Mouse (Mus musculus) embryo, embryonic 11.5 days (tissue): ENCODE data around the gene C130026I21Rik.
"Not testable (repeated sequence)": the region's sequence is repeated elsewhere in the genome, so short reads cannot be mapped to it uniquely, and the experiment has no call there.

Source experiments
- DNase-seq: peaks from one replicate; pipeline ENCODE4 v3.0.0-alpha.2; 2012; ENCODE audit warnings: low read depth, low spot score

The C130026I21Rik gene

GRCm38 (mm10) chr1:85121841-85122240, 148.5 kb downstream of the C130026I21Rik start:
- not testable (repeated sequence) for DNase-seq

- not testable (repeated sequence) for DNase-seq
These were observed 152.0 kb downstream of the C130026I21Rik start for GRCm38 (mm10) chr1:85118341-85118740.

GRCm38 (mm10) chr1:85117537-85117936, 152.8 kb downstream of the C130026I21Rik start:
- not testable (repeated sequence) for DNase-seq

GRCm38 (mm10) chr1:85114666-85115402, 155.5 kb downstream of the C130026I21Rik start:
- not testable (repeated sequence) for DNase-seq

GRCm38 (mm10) chr1:85114078-85114477, 156.3 kb downstream of the C130026I21Rik start:
- not testable (repeated sequence) for DNase-seq

- not testable (repeated sequence) for DNase-seq
These were observed 157.5 kb downstream of the C130026I21Rik start for GRCm38 (mm10) chr1:85112889-85113288.

GRCm38 (mm10) chr1:85112266-85112665, 158.1 kb downstream of the C130026I21Rik start:
- DNase-seq = not testable (repeated sequence)

GRCm38 (mm10) chr1:85111572-85111971, 158.8 kb downstream of the C130026I21Rik start:
- DNase-seq = not testable (repeated sequence)

GRCm38 (mm10) chr1:85110876-85111275, 159.5 kb downstream of the C130026I21Rik start:
- not testable (repeated sequence) for DNase-seq

- DNase-seq = not testable (repeated sequence)
These were observed 160.6 kb downstream of the C130026I21Rik start, which contains the start of gene A530032D15Rik for GRCm38 (mm10) chr1:85109753-85110152. Gene A530032D15Rik (minus strand): TSS chr1:85109853.

GRCm38 (mm10) chr1:85106013-85106412, 164.4 kb downstream of the C130026I21Rik start:
- not testable (repeated sequence) for DNase-seq

- DNase-seq = not testable (repeated sequence)
These were observed 165.0 kb downstream of the C130026I21Rik start for GRCm38 (mm10) chr1:85105336-85105735.

GRCm38 (mm10) chr1:85101754-85102153, 168.6 kb downstream of the C130026I21Rik start:
- DNase-seq = not testable (repeated sequence)

- DNase-seq = not testable (repeated sequence)
These were observed 170.5 kb downstream of the C130026I21Rik start, which contains the start of gene Gm10553 for GRCm38 (mm10) chr1:85099864-85100263. Gene Gm10553 (plus strand): TSS chr1:85100164.

- DNase-seq = not testable (repeated sequence)
These were observed 171.3 kb downstream of the C130026I21Rik start for GRCm38 (mm10) chr1:85099081-85099480.

GRCm38 (mm10) chr1:85093011-85093572, 177.3 kb downstream of the C130026I21Rik start:
- not testable (repeated sequence) for DNase-seq

GRCm38 (mm10) chr1:85092169-85092568, 178.2 kb downstream of the C130026I21Rik start:
- DNase-seq = not testable (repeated sequence)

GRCm38 (mm10) chr1:85086211-85086610, 184.2 kb downstream of the C130026I21Rik start:
- DNase-seq = not testable (repeated sequence)

- DNase-seq = not testable (repeated sequence)
These were observed 185.6 kb downstream of the C130026I21Rik start for GRCm38 (mm10) chr1:85084803-85085202.

GRCm38 (mm10) chr1:85073099-85073498, 197.3 kb downstream of the C130026I21Rik start:
- not testable (repeated sequence) for DNase-seq

- DNase-seq = not testable (repeated sequence)
These were observed 198.7 kb downstream of the C130026I21Rik start for GRCm38 (mm10) chr1:85071690-85072089.

GRCm38 (mm10) chr1:85035801-85036200, 234.6 kb downstream of the C130026I21Rik start:
- not testable (repeated sequence) for DNase-seq
